Mouse (Mus musculus) cerebellum, adult (tissue): ENCODE results near the gene Prss32.
"Not testable (repeated sequence)": the region's sequence is repeated elsewhere in the genome, so short reads cannot be mapped to it uniquely, and the experiment has no call there.

ENCODE experiments used
- ATAC-seq: cut with Nextera tagmentation; 2 replicates; pipeline ENCODE4 v1.9.2; 2017; ENCODE audit warnings: mild to moderate bottlenecking, moderate library complexity, mixed read lengths; ENCODE audit not compliant: insufficient number of reproducible peaks, low FRiP score, low TSS enrichment

The Prss32 gene

DNA sequence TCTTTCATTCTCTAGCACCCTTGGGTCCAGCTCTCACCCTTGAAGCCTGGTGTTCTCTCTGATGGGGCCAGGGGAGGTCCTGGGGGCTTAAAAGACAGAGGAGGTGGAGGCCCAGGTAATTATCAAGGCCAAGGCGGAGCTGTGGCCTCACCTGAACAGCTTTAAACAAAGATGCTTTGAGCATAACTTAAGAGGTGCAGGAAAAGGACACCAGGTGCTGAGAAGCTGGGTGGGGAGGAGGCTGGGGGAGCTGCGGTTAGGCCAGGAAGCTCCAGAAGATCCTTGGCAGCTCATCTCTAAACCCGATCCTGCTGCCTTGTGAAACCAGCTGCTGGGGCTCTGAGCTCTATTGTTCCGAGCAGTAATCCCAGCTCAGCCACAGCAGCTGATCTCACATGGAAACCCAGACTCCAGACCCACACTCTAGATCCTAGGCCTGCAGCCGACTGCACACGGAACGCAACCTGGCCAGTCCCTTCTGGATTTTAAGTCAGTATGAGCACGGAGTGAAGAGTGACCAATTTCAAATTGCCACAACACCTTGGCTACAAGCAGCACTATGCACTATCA lies 7.6 kb upstream of the Prss32 start, which contains the start of gene Prss33:
Prss33 (minus strand) TSS at position 51 of the 570 bp plus-strand sequence.
- ATAC-seq = no peak

DNA sequence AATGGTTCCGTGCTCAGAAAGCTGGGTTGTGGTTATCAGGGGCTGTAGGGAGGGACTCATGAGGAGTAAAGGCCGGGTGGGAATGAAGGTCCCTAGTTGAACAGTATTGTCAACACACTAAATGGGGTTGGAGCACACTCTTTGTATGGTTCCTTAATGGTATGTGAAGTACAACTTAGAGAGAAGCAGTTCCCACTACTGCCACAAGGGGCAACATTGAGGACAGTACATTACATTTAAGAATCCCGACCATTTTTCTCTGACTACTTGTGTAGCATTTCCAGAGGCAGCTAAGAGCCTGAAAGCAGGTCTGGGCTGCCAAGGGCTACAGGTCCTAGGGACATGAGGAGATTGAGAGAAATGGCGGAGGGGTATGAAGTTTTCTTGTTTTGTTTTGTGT lies 2.5 kb upstream of the Prss32 start:
- no peak for ATAC-seq

DNA sequence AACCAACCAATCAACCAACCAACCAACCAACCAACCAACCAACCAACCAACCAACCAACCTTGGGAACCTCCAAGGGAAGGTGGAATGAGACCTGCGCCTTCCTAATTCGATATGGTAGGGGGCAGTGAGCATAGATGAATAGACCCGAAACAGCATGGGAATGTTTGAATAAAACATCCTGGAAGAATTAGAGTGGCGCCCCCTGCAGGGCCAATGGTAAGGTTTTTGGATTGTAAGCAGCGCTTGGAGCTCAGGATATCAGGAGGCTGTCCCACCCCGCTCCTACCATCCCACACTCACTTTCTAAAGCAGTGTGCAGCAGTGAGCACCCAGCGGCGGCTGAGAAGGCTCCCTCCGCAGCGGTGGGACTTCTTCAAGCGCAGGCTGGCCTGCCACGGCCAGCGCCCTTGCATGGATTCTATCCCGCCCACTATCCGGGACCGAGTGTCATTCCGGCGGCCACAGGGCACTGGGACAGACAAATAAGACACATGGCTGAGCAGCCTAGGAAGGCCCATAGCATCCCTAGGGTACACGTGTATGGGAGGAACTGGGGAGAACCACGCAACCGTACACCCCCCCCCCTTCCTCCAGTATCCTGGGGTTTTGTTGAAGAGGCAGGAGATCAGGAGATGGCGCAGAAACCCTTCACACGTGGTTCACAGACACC lies 379 bp upstream of the Prss32 start:
- ATAC-seq = no peak; the same call in 1 of the 2 replicates

DNA sequence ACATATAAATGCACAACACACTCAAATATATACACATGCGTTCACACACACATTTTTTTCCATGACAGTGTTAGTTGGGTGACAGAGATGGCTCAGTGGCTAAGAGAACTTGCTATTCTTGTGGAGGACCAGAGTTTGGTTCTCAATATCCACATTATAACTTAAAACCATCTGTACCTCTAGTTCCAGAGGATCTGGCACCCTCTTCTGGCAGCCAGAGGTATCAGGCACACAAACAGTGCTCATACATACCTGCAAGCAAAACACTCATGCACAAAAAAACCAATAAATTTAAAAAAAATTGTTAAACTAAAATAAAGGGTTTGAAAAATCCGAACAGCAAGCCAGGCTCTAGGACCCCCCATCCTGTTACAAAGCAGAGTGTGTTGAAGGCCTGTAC lies 6.4 kb downstream of the Prss32 start:
- ATAC-seq = no peak

DNA sequence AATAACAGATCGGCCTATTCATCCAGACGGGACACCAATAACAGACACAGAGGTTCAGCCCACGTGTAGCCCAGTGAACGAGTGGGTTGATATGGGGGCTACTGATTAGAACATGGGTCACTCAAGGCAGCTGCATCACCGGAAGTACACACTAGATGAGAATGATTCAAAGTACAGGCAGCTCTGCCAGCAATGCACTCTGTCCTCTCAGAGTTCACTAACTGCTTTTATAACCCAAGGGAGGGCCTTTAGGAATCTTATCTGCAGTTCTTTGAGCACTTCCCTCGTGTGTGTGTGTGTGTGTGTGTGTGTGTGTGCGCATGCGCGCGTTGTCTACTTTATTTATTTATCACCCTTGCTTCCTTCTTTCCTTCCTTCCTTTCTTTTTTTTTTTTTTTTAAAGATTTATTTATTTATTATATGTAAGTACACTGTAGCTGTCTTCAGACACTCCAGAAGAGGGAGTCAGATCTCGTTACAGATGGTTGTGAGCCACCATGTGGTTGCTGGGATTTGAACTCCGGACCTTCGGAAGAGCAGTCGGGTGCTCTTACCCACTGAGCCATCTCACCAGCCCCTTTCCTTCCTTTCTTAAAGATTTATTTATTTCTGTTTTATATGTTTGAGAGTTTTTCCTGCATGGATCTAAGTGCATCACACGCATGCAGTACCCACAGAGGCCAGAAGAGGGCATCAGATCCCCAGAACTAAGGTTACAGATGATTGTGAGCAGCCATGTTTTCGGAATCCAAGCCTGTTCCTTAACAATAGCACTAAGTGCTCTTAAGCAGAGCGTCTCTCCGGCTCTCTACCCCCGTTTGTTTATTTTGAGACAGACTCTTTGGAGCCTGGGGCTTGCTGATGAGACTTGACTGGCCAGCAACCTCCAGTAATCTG lies 7.4 kb downstream of the Prss32 start:
- no peak for ATAC-seq

DNA sequence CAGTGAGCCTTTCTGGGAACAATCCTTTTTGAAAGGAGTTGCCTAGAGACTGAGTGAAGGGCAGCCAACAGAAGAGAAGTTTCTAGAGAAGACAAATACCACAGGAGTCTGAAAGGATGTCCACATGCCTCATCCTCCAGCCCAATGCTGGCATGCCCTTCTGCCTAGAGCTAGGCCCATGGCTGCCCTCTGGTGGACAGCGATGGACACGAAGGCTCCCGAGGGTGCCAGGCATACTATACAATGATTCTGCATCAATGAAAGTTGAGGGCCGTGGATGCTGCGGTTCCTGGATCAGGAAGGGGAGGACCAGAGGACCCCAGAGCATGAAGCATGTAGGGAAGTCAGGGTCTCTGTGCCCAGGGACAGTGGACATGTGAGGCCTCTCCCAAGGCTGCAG lies 9.6 kb downstream of the Prss32 start:
- ATAC-seq = no peak

DNA sequence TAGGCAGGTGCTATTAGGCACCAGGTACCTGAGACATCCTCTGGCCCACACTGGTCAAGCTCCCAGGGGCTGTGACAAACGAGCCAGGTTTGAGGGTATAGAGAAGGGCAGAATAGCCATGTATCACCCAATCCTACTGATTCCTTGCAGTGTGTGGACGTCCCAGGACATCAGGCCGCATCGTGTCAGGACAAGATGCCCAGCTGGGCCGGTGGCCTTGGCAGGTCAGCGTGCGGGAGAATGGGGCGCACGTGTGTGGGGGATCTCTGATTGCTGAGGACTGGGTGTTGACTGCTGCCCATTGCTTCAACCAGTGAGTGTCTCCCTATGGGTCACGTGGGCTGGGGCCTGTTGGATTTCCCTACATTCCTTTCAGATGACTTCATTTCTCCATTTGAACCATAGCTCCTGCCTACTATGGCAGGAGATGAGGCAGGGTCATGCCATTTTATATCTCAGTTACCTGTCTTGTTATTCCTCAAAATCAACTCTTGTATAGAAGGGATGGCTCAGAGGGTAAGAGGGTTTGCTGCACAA lies 10.6 kb downstream of the Prss32 start:
- no peak for ATAC-seq

DNA sequence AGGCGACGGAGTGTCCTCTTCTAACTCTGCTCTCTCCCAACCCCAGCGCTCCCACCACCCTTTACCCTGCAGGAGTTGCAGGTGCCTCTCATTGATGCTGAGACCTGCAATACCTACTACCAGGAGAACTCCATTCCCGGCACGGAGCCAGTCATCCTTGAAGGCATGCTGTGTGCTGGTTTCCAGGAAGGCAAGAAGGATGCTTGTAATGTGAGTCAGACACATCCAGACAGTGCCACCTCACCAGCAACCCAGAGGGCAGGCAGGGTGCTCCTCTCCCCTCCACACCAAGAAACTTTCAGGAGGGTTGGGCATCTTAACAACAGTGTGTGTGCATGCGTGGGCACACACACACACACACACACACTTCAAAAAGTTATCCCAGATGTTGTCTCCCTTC lies 13.5 kb downstream of the Prss32 start:
- no peak for ATAC-seq

DNA sequence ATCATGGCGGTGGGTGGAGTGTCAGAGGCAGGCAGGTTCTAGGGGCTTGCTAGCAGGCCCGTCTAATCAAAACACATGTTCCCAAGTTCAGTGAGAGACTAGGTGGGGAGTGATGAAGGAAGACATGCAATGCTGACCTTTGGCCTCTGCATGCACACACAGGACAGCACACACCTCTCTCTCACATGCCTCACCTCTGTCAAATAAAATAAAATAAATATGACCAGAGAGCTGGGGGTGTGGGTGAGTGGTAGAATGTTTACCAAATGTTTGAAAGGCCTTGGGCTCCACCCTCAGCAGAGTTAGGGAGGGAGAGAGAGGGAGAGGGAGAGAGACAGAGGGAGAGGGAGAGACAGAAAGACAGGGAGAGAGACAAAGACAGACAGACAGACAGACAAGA lies 14.3 kb downstream of the Prss32 start:
- no peak for ATAC-seq

DNA sequence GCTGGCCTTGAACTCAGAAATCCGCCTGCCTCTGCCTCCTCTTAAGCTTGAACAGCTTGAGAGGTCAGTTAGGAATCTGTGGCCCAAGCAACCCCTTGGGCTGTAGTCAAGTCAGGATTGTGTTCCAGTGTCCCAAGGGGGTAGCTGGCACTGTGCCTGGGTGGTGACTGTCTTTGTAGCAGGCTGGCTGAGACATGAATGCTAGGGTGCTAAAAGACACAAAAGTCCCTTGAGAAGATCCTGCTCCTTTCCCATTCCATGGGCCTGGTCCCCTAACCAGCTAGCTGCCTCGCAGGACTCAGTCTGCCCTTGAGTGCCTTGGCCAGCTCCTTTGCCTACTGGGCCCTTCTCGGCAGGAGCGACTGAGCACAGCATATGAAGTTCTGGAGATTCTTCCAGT lies 19.3 kb downstream of the Prss32 start:
- no peak for ATAC-seq

DNA sequence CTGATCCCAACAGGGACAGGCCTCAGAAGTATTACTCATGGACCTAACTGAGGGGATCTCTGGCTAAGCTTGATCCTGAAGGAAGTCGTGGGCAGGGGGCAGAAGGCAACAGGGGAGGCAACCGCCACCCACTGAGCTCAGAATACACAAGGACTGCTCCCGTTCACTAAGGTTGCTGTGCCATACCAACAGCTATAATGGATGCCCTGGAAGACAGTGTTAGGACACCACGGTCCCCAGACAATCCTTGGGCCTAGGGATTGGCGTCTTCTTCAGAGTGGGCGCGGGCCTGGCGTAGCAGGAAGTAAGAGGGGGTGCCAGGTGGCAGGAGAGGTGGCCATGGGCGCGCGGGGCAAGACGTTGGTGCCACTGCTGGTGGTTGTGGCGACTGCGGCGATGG lies 24.1 kb downstream of the Prss32 start, which contains the start of gene Prss21:
Prss21 (plus strand) TSS at position 301 of the 400 bp plus-strand sequence.
- ATAC-seq = no peak

DNA sequence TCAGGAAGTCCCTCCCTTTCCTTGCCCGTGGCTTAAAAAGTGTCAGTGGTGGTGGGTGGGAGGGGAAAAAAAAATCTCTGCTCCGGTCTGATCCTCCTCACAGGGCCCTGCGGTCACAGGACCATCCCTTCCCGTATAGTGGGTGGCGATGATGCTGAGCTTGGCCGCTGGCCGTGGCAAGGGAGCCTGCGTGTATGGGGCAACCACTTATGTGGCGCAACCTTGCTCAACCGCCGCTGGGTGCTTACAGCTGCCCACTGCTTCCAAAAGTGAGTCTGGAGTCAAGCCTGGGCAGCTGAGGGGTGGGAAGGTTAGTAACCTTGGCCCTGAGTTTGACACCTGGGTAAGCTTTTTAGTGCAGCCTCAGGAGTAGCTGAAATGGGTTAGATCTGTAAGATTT lies 24.9 kb downstream of the Prss32 start:
- no peak for ATAC-seq

DNA sequence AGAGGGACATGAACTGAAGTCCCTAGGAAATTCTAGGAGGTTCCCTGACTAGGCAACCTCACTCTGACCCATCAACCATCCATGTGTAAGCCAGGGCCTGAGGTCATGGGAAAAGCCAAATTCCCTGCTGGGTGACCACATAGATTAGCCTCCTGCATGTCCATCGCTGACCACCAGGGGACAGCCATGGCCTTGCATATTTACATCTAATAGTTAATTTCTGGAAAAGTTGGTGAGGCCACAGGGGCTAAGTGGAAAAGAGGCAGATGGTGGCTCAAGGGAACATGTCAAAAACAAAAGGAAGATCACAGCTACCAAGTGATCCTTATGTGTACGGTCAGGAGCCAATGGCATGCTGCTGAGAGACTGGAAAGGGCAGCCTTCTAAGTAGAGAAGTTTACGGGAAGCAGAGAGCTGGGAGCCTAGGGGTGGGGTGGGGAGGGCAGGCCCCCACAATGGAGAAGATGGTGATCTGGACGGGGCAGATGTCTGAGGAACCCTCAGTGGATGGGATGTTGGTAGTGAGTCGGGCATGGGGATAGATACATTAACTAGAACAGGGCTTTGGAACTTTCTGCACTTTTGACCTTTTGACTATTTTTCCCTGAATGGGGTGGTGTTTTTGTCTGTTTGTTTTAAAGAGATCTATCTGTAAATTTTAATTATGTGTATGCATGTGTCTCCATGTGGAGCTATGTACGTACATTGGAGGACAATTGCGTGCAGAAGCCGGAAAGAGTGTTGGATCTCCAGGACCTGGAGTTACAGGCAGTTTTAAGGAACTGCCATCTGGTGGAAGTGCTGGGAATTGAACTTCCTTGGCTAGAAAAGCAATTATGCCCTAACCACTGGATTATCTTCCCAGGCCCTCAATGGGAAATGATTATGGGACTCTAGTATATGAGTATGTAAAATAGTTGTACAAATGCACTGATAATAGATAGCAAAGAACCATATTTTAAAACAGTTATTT lies 30.5 kb downstream of the Prss32 start:
- ATAC-seq = no peak

DNA sequence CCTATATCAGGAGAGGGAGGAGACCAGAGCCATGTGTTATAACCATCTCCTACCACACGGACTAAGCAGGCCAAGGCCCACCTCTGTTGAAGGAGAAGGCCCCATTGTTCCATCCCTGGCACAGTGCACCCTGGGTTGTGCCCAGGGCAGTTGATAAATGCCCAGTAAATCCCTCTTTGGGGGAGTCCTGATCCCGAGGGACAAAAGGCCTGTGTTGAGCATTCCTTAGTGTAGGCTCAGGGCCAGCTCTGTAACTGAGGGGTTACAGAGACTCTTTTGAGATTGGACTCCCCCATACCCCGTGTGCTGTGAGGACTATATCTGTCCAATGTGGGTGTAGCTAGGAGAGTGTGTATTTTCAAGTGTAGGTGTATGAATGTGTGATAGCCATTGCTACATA lies 33.1 kb downstream of the Prss32 start:
- no peak for ATAC-seq

DNA sequence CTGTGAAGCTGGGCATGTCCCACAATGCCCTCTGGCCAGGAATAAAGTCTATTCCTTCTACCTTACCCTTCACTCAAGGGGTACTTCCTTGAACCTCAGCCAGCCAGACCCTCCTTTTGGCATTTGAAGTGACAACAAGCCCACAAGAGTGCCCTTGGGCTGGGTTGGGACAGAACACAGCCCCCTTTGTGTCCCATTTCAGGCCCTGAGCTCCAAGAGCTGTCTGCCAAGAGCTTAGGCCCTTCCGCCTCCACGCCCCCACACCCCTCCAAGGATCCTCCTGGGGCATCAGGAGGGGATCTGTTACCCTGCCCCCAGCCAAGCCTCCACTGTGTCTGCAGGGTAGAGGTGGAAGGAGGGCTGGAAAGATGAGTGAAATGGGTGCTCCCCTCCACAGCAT lies 33.5 kb downstream of the Prss32 start:
- no peak for ATAC-seq

DNA sequence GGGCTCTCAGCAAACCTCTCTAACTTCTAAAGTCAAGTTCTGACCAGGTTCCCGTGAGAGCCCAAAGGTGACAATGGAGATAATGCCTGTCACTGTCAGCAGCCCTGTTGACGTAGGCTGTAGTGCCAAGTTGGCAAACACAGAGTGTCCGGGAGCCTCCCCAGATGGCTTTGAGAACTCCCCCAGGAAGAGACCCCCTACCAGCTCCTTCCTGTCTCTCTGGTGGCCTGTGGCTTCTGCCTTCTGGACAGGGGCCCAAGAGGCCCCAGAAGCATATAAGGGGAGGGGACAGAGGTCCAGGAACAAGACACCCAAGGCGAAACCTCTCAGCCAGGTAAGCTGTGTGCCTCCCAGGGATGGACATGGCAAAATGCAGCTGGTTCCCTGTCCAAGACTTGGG lies 36.9 kb downstream of the Prss32 start, which contains the start of the genes Dcpp1 and Dcpp2:
Dcpp1 (plus strand) TSS at position 301 of the 400 bp plus-strand sequence.
Dcpp2 (plus strand) TSS at position 305 of the 400 bp plus-strand sequence.
- not testable (repeated sequence) for ATAC-seq
